Mouse (Mus musculus) liver, embryonic 14.5 days (tissue): ENCODE data around the gene Prrc2b.

Experiments used
- CTCF ChIP-seq: IDR thresholded peaks from 2 replicates; pipeline ENCODE4 v1.5.1; 2016; ENCODE audit warnings: antibody characterized with exemption, low read depth, control low read depth
- EP300 ChIP-seq: IDR thresholded peaks from 2 replicates; pipeline ENCODE4 v1.6.1; 2016; ENCODE audit warnings: antibody characterized with exemption, low read depth

DNA sequence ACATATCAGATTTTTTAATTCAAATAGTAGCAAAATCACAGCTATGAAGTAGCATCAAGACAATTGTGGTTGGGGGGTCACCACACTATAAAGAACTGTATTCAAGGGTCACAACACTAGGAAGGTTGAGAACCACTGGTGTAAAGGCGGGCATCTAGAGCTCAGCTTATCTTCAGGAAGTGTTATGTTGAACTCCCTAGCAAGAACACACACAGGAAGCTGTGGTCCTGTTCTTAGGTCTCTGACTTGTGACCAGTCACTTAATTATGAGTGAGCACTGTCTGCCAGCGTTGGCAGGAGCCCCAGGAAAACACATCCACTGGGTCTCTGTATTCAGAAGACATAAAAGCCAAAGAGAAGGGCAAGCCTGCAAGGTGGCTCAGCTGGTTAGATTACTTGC lies 131.4 kb downstream of the Prrc2b start:
- no peak for TF ChIP-seq CTCF
- TF ChIP-seq EP300 = no peak
